Mouse (Mus musculus) liver, adult (tissue): ENCODE data around the gene Adipor2.

Source experiments
- GATA4 ChIP-seq: IDR thresholded peaks from 2 replicates; pipeline ENCODE4 v1.6.1; 2014; ENCODE audit warnings: mild to moderate bottlenecking, low read length; ENCODE audit not compliant: insufficient replicate concordance

Gene Adipor2

GRCm38 (mm10) chr6:119338121-119338912 lies 79.2 kb downstream of the Adipor2 start:
- no peak for TF ChIP-seq GATA4

GRCm38 (mm10) chr6:119337287-119337686 lies 80.2 kb downstream of the Adipor2 start:
- TF ChIP-seq GATA4 = no peak

- no peak for TF ChIP-seq GATA4
Observed at GRCm38 (mm10) chr6:119336124-119336523, 81.4 kb downstream of the Adipor2 start.

DNA sequence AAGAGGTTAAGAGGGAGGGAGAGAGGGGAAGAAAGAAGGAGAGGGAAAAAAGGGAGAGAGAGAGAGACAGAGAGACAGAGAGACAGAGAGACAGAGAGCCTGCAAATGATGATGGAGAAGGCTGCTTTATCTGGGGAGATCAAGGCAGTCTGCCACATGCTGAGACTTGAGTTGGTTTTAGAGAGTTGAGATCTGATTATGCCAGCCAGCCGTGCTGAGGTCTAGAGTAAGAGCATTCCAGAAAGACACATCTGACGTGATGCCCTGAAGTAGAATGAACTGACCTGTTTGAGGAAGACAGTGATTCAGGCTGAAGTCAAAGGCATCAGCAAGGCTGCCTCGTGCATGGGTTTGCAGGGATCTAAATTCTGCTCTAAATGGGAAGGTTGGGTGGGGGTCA lies 83.7 kb downstream of the Adipor2 start:
- TF ChIP-seq GATA4 = no peak

GRCm38 (mm10) chr6:119333202-119333601 lies 84.3 kb downstream of the Adipor2 start:
- no peak for TF ChIP-seq GATA4

- no peak for TF ChIP-seq GATA4
Observed at GRCm38 (mm10) chr6:119332111-119332510, 85.4 kb downstream of the Adipor2 start.

GRCm38 (mm10) chr6:119330506-119330905 lies 87.0 kb downstream of the Adipor2 start, which contains the start of gene Lrtm2:
TSS of gene Lrtm2 (minus strand) at chr6:119330766.
- no peak for TF ChIP-seq GATA4

DNA sequence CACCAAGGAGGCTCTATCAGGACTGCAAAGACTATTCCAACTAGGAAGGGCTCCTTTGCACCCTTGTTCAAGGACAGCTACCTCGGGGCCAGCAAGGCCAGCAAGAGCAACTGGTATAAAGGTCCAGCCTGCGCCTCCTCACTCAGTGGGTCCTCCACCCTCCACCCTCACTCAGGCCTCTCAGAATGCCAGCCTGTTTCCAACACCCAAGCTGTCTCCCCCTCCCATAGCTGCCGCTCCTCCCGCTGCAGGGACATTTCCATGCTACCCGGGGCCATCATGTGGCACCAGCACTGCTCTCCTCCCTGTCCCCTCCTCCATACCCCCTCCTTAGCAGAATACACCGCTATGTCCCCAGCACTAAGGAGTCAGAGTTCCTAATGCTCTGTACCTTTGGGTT lies 87.6 kb downstream of the Adipor2 start:
- TF ChIP-seq GATA4 = no peak

DNA sequence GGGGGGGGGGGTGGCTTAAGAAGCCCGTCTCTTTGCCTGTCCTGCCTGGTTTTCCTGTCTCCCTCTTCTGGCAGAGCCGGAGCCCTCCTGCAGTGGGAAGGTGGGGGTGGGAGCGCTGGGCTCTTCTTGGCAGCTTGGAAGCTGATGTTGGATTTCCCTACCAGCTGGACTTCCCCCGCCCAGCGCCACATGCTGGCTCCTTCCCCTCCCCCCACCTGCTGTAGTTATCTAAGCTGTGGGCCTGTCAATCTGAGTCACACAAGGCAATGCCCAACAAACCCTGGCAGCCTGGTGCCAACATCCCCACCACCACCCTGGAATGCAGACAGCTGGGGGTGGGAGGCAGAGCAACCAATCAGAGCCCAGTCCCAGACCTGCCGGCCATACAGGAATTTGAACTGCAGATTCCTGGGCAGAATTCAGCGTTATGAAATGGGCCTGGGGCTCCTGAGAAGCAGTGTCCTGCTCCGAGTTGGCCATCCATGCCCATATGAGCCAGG lies 88.2 kb downstream of the Adipor2 start:
- TF ChIP-seq GATA4 = no peak

DNA sequence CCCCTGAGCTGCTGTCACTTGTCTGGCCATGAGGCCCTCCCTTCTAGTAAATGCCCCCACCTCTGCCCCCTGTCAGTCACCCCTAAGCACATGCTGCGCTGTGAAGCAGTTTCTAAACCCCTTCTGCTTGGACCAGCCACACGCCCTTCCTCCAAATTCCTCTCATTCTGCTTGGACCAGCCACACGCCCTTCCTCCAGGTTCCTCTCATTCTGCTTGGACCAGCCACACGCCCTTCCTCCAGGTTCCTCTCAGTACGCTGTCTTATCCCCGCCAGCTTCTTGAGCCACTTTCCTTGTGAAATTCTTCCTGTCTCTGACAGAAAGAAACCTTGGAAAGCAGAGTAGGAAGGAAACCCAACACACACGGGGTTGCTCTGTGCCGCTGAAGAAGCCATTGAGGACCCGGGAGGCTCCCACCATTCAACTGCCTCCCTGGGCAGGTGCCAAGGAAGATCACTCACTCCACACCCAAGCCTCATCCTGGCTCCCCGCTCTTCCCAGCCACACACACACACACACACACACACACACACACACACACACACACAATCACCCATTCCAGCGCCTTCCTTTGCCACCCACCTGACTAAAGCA lies 88.9 kb downstream of the Adipor2 start:
- TF ChIP-seq GATA4 = no peak

- no peak for TF ChIP-seq GATA4
Observed at GRCm38 (mm10) chr6:119326541-119326940, 91.0 kb downstream of the Adipor2 start.

DNA sequence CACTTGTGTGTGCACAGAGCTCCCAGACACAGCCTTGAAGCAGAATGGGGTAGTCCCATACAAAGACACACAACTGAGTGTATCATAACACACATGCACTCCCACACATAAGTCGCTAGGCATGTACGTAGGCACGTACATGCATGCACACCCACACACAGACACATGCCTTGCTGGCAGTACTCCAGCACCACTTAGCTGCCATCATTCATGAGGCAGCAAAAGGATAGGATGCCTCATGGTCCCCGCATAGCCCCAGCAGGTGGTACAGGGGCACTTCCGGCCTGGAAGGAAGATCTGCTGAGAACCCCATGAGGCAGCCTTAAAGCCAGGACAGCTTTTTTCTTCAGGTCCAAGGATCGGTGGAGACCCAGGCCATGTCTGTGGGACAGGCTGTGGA lies 91.5 kb downstream of the Adipor2 start:
- no peak for TF ChIP-seq GATA4

- TF ChIP-seq GATA4 = no peak
Observed at GRCm38 (mm10) chr6:119324776-119325175, 92.7 kb downstream of the Adipor2 start.

GRCm38 (mm10) chr6:119321752-119322151 lies 95.8 kb downstream of the Adipor2 start:
- TF ChIP-seq GATA4 = no peak

DNA sequence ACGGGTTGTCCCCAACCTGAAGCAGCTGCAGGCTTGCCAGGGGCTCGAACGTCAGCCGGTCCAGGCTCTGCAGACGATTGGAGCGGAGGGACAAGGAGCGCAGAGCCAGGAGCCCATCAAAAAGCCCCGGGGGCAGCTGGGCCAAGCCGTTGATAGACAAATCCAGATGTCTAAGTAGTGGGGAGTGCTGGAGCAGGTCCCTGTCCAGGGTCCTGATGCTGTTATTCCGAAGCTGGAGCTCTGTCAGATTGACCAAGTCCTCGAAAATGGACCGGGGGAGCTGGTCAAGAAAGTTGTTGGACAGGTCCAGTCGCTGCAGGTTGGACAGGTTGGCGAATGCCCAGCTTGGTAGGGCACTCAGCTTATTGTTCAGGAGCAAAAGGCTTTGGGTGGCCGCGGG lies 97.0 kb downstream of the Adipor2 start:
- TF ChIP-seq GATA4 = no peak

GRCm38 (mm10) chr6:119319358-119319757 lies 98.1 kb downstream of the Adipor2 start:
- no peak for TF ChIP-seq GATA4
